Mouse (Mus musculus): ENCODE measurements around the gene Mum1. TPM values are rescaled to one million over a fixed set of nuclear protein-coding genes. Genes with fewer than 3 reads are reported as not detected.

The Mum1 gene
- total and polyA plus RNA-seq, 2 experiments: 7.1 to 10.1 TPM

GRCm38 (mm10) chr10:80259463-80259805, 33.2 kb downstream of the Mum1 start:
- H3K27me3 ChIP-seq (ENCODE audit: control insufficient read depth, insufficient read depth, low read length): no peaks in the 10 kb centered on the region
- peaks cover 26% of the 10 kb centered on the region for H3K4me1 ChIP-seq (ENCODE audit: control insufficient read depth, insufficient read depth, low read length)
- peaks cover 10% of the 10 kb centered on the region; the same call in 1 of the 2 replicates for H3K79me2 ChIP-seq (ENCODE audit: control insufficient read depth, insufficient read depth, low read length)
- H3K9ac ChIP-seq (ENCODE audit: low read depth, low read length): peak overlapping the region; percentile 89
- peak overlapping the region; percentile 82 for H3K4me3 ChIP-seq (ENCODE audit: insufficient read depth, low read depth, low read length)
- DNase-seq (ENCODE audit: extremely low read depth, low read depth, low spot score): peak; percentile 39
- 23% methylated on average over 6 of the region's 6 CpGs for WGBS
- no peak for TF ChIP-seq CTCF (IDR thresholded peaks at IDR 0.05; ENCODE audit: low read depth, low read length)
- TF ChIP-seq POLR2A (IDR thresholded peaks at IDR 0.05; ENCODE audit: extremely low read depth, insufficient read depth, low read length): no peak
- peak overlapping the region; percentile 92 for H3K27ac ChIP-seq (replicated peaks; ENCODE audit: insufficient read depth, low read depth, low read length)
- 0 out of 2 replicates have a peak, but pooled peaks cover 1% of the 10 kb centered on the region for H3K36me3 ChIP-seq (ENCODE audit: control insufficient read depth, insufficient read depth, low read length)

GRCm38 (mm10) chr10:80259861-80260641, 33.8 kb downstream of the Mum1 start:
- Histone ChIP-seq H3K79me2 (ENCODE audit: control insufficient read depth, insufficient read depth, low read length) (peaks cover 12% of the 10 kb centered on the region; the same call in 1 of the 2 replicates), H3K9ac (ENCODE audit: low read depth, low read length) (peak overlapping the region; percentile 89), H3K36me3 (ENCODE audit: control insufficient read depth, insufficient read depth, low read length) (0 out of 2 replicates have a peak, but pooled peaks cover 1% of the 10 kb centered on the region), H3K27me3 (ENCODE audit: control insufficient read depth, insufficient read depth, low read length) (no peaks in the 10 kb centered on the region), H3K27ac (replicated peaks; ENCODE audit: insufficient read depth, low read depth, low read length) (peak overlapping the region; percentile 92), H3K4me1 (ENCODE audit: control insufficient read depth, insufficient read depth, low read length) (peaks cover 20% of the 10 kb centered on the region), H3K4me3 (ENCODE audit: insufficient read depth, low read depth, low read length) (peak overlapping the region; percentile 82)
- TF ChIP-seq CTCF (IDR thresholded peaks at IDR 0.05; ENCODE audit: low read depth, low read length) (no peak), POLR2A (IDR thresholded peaks at IDR 0.05; ENCODE audit: extremely low read depth, insufficient read depth, low read length) (0 out of 2 replicates have a peak, but pooled peaks have one; percentile 18)
- DNase-seq (ENCODE audit: extremely low read depth, low read depth, low spot score): peak; percentile 89
- WGBS: 2% methylated on average over 19 of the region's 19 CpGs

GRCm38 (mm10) chr10:80260642-80261584, 34.7 kb downstream of the Mum1 start, which contains the start of the genes Gamt and Dazap1:
Gene Gamt (minus strand): TSS chr10:80261012.
Gene Dazap1 (plus strand): TSS chr10:80261486.
- no peaks in the 10 kb centered on the region for H3K27me3 ChIP-seq (ENCODE audit: control insufficient read depth, insufficient read depth, low read length)
- peak within 1 kb of the TSS; percentile 92 for H3K27ac ChIP-seq (replicated peaks; ENCODE audit: insufficient read depth, low read depth, low read length)
- H3K4me1 ChIP-seq (ENCODE audit: control insufficient read depth, insufficient read depth, low read length): peaks cover 18% of the 10 kb centered on the region
- WGBS: 1% methylated on average over 49 of the region's 49 CpGs
- peak within 1 kb of the TSS; percentile 82 for H3K4me3 ChIP-seq (ENCODE audit: insufficient read depth, low read depth, low read length)
- peak within 1 kb of the TSS; percentile 89 for H3K9ac ChIP-seq (ENCODE audit: low read depth, low read length)
- H3K36me3 ChIP-seq (ENCODE audit: control insufficient read depth, insufficient read depth, low read length): 0 out of 2 replicates have a peak, but pooled peaks cover 1% of the 10 kb centered on the region
- peaks cover 15% of the 10 kb centered on the region; the same call in 1 of the 2 replicates for H3K79me2 ChIP-seq (ENCODE audit: control insufficient read depth, insufficient read depth, low read length)
- DNase-seq (ENCODE audit: extremely low read depth, low read depth, low spot score): peak; percentile 93
- TF ChIP-seq CTCF (IDR thresholded peaks at IDR 0.05; ENCODE audit: low read depth, low read length): no peak
- peak; percentile 96 for TF ChIP-seq POLR2A (IDR thresholded peaks at IDR 0.05; ENCODE audit: extremely low read depth, insufficient read depth, low read length)

- TF ChIP-seq POLR2A (IDR thresholded peaks at IDR 0.05; ENCODE audit: extremely low read depth, insufficient read depth, low read length): peak; percentile 49; the same call in 1 of the 2 replicates
- no peak for TF ChIP-seq CTCF (IDR thresholded peaks at IDR 0.05; ENCODE audit: low read depth, low read length)
- under 1% methylated on average over 14 of the region's 14 CpGs for WGBS
- peak overlapping the region; percentile 91 for H3K27ac ChIP-seq (replicated peaks; ENCODE audit: insufficient read depth, low read depth, low read length)
- H3K9ac ChIP-seq (ENCODE audit: low read depth, low read length): peak overlapping the region; percentile 72
- peak overlapping the region; percentile 54 for H3K4me3 ChIP-seq (ENCODE audit: insufficient read depth, low read depth, low read length)
- peaks cover 18% of the 10 kb centered on the region; the same call in 1 of the 2 replicates for H3K79me2 ChIP-seq (ENCODE audit: control insufficient read depth, insufficient read depth, low read length)
- H3K4me1 ChIP-seq (ENCODE audit: control insufficient read depth, insufficient read depth, low read length): peaks cover 20% of the 10 kb centered on the region
- H3K27me3 ChIP-seq (ENCODE audit: control insufficient read depth, insufficient read depth, low read length): no peaks in the 10 kb centered on the region
- 0 out of 2 replicates have a peak, but pooled peaks cover 1% of the 10 kb centered on the region for H3K36me3 ChIP-seq (ENCODE audit: control insufficient read depth, insufficient read depth, low read length)
- DNase-seq (ENCODE audit: extremely low read depth, low read depth, low spot score): peak; percentile 93
These were observed 35.3 kb downstream of the Mum1 start for GRCm38 (mm10) chr10:80261585-80261968.

- Histone ChIP-seq H3K4me1 (ENCODE audit: control insufficient read depth, insufficient read depth, low read length) (peaks cover 20% of the 10 kb centered on the region), H3K27ac (replicated peaks; ENCODE audit: insufficient read depth, low read depth, low read length) (peak overlapping the region; percentile 65), H3K27me3 (ENCODE audit: control insufficient read depth, insufficient read depth, low read length) (no peaks in the 10 kb centered on the region), H3K79me2 (ENCODE audit: control insufficient read depth, insufficient read depth, low read length) (peaks cover 21% of the 10 kb centered on the region; the same call in 1 of the 2 replicates), H3K9ac (ENCODE audit: low read depth, low read length) (no peak overlapping the region), H3K36me3 (ENCODE audit: control insufficient read depth, insufficient read depth, low read length) (0 out of 2 replicates have a peak, but pooled peaks cover 1% of the 10 kb centered on the region), H3K4me3 (ENCODE audit: insufficient read depth, low read depth, low read length) (peak overlapping the region; percentile 4; the same call in 1 of the 2 replicates)
- DNase-seq (ENCODE audit: extremely low read depth, low read depth, low spot score): no peak
- TF ChIP-seq POLR2A (IDR thresholded peaks at IDR 0.05; ENCODE audit: extremely low read depth, insufficient read depth, low read length) (no peak), CTCF (IDR thresholded peaks at IDR 0.05; ENCODE audit: low read depth, low read length) (no peak)
- WGBS: 30% methylated on average over 12 of the region's 12 CpGs
These were observed 35.9 kb downstream of the Mum1 start for GRCm38 (mm10) chr10:80262169-80262568.
